Mouse (Mus musculus): ENCODE data around the gene Fli1. TPM values are rescaled to one million over a fixed set of nuclear protein-coding genes. Genes with fewer than 3 reads are reported as not detected.

Fli1 gene
- polyA plus RNA-seq, 1 experiment from 2014 or later = 6.0 TPM

DNA sequence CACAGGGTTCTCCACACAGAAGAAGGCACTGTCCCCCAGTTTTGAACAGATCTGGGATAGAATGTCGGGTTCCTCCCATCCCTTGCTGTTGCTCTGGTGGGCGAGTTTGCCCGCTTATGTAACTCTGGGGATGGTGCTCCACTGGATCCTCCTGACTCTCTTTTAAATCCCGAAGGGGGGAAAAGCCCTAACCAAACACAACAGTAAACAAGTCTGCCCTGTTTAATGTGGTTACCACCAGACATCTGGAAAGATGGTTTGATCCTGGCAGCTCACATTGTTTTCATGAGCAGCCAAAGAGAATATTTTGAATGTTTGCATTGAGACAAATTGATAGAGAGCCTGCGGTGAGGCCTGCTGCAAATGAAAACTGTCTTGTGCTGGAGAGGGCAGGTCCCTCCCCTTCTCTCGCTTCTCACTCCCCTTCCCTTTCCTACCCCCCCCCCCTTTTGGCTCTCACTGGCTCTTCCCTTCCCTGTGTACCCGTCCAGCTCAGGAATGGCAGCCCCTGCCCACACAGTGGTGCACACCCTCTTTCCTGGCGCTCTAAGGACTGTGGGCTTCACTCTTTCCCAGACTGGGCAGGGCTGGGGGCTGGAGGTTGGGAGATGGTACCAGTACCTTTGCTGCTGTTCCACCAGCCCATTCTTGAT, 1.4 kb upstream of the Fli1 start:
- no peaks in the 10 kb centered on the region for H3K36me3 ChIP-seq (ENCODE audit: control insufficient read depth, insufficient read depth, low read length)
- H3K27ac ChIP-seq (ENCODE audit: low read length) = no peak overlapping the region
- no peak overlapping the region for H3K9ac ChIP-seq (ENCODE audit: low read depth, low read length)
- H3K4me3 ChIP-seq (ENCODE audit: low read depth, low read length) = no peak overlapping the region
- no peak overlapping the region for H3K4me2 ChIP-seq (ENCODE audit: low read length)
- H3K9me3 ChIP-seq (replicated peaks; ENCODE audit: control insufficient read depth, low read length, poor library complexity, severe bottlenecking) = no peaks in the 10 kb centered on the region
- WGBS = 7% methylated on average over 8 of the region's 8 CpGs
- ATAC-seq = no peak
- peaks cover 37% of the 10 kb centered on the region for H3K4me1 ChIP-seq (ENCODE audit: control insufficient read depth, insufficient read depth, low read length)
- H3K27me3 ChIP-seq (ENCODE audit: control insufficient read depth, insufficient read depth, low read depth, low read length) = peaks cover 54% of the 10 kb centered on the region

DNA sequence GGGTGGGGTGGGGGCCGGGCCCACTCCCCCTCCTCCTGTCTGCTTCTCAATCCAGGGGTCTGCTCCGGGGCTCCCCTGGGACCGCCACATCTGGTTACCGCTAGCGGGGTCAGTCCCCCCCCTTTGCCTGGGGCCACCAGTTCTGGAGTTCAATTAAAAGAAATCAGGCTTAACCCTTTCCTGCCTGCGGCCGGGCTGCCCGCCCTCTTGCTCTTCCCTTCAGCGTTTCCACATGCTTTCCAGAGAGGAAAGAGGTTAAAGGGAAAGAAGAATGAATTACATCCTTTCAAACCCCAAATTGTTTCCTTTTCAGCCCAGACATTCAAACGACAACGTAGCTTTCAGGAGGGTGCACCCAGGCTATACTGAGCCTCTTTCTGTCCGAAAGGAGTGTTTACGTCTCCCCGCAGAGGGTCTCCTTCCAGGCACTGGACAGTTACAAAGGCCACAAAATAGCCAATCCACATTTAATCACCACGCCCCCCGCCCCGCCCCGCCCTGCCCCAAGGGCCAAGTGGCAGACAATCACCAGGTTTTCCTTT, 450 bp upstream of the Fli1 start:
- Histone ChIP-seq H3K4me2 (ENCODE audit: low read length) (peak overlapping the region; percentile 46), H3K9me3 (replicated peaks; ENCODE audit: control insufficient read depth, low read length, poor library complexity, severe bottlenecking) (no peaks in the 10 kb centered on the region), H3K9ac (ENCODE audit: low read depth, low read length) (0 out of 2 replicates have a peak overlapping the region, but pooled peaks have one; percentile 21), H3K36me3 (ENCODE audit: control insufficient read depth, insufficient read depth, low read length) (no peaks in the 10 kb centered on the region), H3K4me1 (ENCODE audit: control insufficient read depth, insufficient read depth, low read length) (peaks cover 37% of the 10 kb centered on the region), H3K27ac (ENCODE audit: low read length) (no peak overlapping the region), H3K27me3 (ENCODE audit: control insufficient read depth, insufficient read depth, low read depth, low read length) (peaks cover 50% of the 10 kb centered on the region), H3K4me3 (ENCODE audit: low read depth, low read length) (peak overlapping the region; percentile 24)
- WGBS = 0% methylated on average over 17 of the region's 18 CpGs
- ATAC-seq = no peak

DNA sequence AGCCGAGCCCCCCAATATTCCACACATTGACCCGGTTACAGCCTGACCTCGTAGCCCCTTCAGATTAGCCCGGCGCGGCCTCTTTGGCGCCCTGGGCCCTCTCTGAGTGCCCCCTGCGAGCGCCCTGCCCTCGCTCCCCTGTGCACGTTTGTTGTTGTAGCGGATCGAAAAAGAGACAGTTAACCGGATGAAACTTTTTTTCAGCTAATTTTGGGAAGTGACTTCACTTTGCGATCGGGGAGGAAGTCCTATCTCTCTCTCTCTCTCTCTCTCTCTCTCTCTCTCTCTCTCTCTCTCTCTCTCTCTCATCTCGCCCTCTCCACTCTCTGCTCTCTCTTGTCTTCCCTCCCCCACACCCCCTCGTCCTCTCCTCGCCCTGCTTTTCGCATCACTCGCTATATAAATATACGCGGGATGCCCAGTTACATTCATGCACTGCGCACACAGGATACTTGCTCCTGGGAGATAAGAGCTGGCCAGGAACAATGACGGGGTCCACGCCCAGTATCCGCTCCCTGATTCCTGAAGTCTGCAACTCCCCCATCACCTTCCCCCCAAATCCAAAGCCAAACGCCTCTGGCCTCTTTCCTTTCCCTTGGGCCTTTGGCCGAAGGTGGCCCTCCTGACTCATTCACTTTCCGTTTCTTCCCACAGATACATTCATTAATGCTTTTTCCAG, 1.3 kb downstream of the Fli1 start:
- Histone ChIP-seq H3K4me2 (ENCODE audit: low read length) (peak overlapping the region; percentile 99), H3K4me3 (ENCODE audit: low read depth, low read length) (peak overlapping the region; percentile 49), H3K27me3 (ENCODE audit: control insufficient read depth, insufficient read depth, low read depth, low read length) (peaks cover 37% of the 10 kb centered on the region), H3K36me3 (ENCODE audit: control insufficient read depth, insufficient read depth, low read length) (no peaks in the 10 kb centered on the region), H3K9ac (ENCODE audit: low read depth, low read length) (peak overlapping the region; percentile 68), H3K9me3 (replicated peaks; ENCODE audit: control insufficient read depth, low read length, poor library complexity, severe bottlenecking) (no peaks in the 10 kb centered on the region), H3K27ac (ENCODE audit: low read length) (peak overlapping the region; percentile 44; the same call in 1 of the 2 replicates), H3K4me1 (ENCODE audit: control insufficient read depth, insufficient read depth, low read length) (peaks cover 37% of the 10 kb centered on the region)
- WGBS = 0% methylated on average over 30 of the region's 30 CpGs
- peak; percentile 8; the same call in 1 of the 2 replicates for ATAC-seq

DNA sequence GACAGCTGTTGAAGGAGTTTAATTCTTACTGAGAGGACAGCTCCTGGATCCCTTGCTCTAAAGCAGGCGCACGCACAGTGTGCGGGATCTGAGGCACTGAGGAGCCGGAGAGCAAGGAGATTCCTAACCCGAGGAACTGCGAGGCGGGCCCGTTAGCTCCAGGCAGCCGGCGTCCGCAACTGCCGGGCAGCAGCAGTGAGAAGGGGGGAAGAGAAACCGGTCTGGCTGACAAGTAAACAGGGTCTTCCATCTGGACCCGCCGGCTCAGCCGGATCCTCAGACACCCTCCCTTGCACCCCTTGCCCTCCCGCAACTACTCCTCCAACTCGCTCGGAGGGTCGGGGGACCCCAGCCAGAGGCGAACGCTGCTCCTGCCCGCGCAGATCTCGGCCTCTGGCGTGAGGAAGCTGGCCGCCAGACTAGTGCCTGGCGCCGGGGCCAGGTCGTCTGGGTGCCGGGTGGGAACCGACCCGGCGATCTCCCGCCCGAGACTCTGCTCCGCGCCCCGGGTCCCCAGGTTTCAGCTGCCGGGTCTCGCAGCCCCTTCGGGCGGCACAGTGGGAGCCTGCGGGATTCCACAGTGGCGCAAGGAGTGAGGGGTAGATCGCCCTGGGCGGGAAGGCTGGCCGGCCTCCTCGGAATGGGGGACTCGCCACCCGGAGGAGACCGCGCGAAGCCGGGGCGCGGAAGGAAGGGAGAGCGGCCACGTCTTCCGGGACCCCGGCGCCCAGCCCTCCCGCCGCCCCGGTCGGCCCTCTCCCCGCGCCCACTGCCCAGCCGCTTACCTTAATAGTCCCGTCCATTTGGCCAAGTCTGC, 2.0 kb downstream of the Fli1 start:
- no peaks in the 10 kb centered on the region for H3K9me3 ChIP-seq (replicated peaks; ENCODE audit: control insufficient read depth, low read length, poor library complexity, severe bottlenecking)
- no peaks in the 10 kb centered on the region for H3K36me3 ChIP-seq (ENCODE audit: control insufficient read depth, insufficient read depth, low read length)
- peaks cover 37% of the 10 kb centered on the region for H3K4me1 ChIP-seq (ENCODE audit: control insufficient read depth, insufficient read depth, low read length)
- H3K27me3 ChIP-seq (ENCODE audit: control insufficient read depth, insufficient read depth, low read depth, low read length) = peaks cover 29% of the 10 kb centered on the region
- peak overlapping the region; percentile 68 for H3K9ac ChIP-seq (ENCODE audit: low read depth, low read length)
- under 1% methylated on average over 55 of the region's 70 CpGs for WGBS
- peak; percentile 63 for ATAC-seq
- H3K4me3 ChIP-seq (ENCODE audit: low read depth, low read length) = peak overlapping the region; percentile 49
- peak overlapping the region; percentile 44; the same call in 1 of the 2 replicates for H3K27ac ChIP-seq (ENCODE audit: low read length)
- H3K4me2 ChIP-seq (ENCODE audit: low read length) = peak overlapping the region; percentile 99

DNA sequence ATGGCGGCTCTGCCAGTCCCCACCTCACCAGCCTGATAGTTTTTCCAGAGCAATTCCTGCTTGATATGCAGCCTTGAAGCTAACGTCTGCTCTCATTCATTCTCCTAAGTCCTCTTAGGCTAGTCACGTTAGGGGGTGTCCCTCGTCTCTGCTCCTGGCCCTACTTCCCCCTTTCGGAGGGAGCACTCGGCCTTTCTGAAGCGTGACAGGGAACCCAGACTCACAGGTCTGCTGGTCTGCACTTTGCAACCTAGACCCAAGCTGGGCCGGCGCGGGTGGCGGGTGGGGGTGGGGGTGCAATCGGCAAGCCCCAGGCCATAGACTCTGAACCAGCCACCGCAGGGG, 2.6 kb downstream of the Fli1 start:
- Histone ChIP-seq H3K9me3 (replicated peaks; ENCODE audit: control insufficient read depth, low read length, poor library complexity, severe bottlenecking) (no peaks in the 10 kb centered on the region), H3K9ac (ENCODE audit: low read depth, low read length) (peak overlapping the region; percentile 68), H3K4me2 (ENCODE audit: low read length) (peak overlapping the region; percentile 99), H3K4me1 (ENCODE audit: control insufficient read depth, insufficient read depth, low read length) (peaks cover 32% of the 10 kb centered on the region), H3K27ac (ENCODE audit: low read length) (peak overlapping the region; percentile 44; the same call in 1 of the 2 replicates), H3K4me3 (ENCODE audit: low read depth, low read length) (peak overlapping the region; percentile 49), H3K27me3 (ENCODE audit: control insufficient read depth, insufficient read depth, low read depth, low read length) (peaks cover 25% of the 10 kb centered on the region), H3K36me3 (ENCODE audit: control insufficient read depth, insufficient read depth, low read length) (no peaks in the 10 kb centered on the region)
- ATAC-seq = peak; percentile 18
- WGBS = 1% methylated on average over 13 of the region's 13 CpGs

DNA sequence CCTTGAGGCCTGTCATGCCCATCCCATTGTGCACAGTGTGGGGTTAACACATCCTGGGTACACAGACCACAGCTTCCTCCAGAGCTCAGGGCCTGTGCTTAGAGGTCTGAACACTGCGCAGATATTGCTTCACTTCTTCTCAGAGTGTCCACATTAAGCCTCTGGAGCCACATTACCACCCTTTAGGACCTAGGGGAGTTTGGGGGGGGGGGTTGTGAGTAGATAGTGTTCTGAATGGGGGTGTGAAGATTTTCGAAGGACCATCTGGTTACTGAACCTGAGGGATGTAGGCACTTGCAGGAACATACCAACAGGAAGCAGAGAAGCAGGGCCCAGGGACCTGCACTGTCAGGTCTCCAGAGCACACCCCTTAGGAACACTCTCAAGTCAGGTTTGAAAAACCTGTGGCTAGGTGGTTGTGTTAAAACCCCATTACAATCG, 3.3 kb downstream of the Fli1 start:
- Histone ChIP-seq H3K4me3 (ENCODE audit: low read depth, low read length) (no peak overlapping the region), H3K36me3 (ENCODE audit: control insufficient read depth, insufficient read depth, low read length) (no peaks in the 10 kb centered on the region), H3K27me3 (ENCODE audit: control insufficient read depth, insufficient read depth, low read depth, low read length) (peaks cover 24% of the 10 kb centered on the region), H3K27ac (ENCODE audit: low read length) (no peak overlapping the region), H3K9me3 (replicated peaks; ENCODE audit: control insufficient read depth, low read length, poor library complexity, severe bottlenecking) (no peaks in the 10 kb centered on the region), H3K4me2 (ENCODE audit: low read length) (no peak overlapping the region), H3K9ac (ENCODE audit: low read depth, low read length) (no peak overlapping the region), H3K4me1 (ENCODE audit: control insufficient read depth, insufficient read depth, low read length) (peaks cover 28% of the 10 kb centered on the region)
- WGBS = 56% methylated on average over 3 of the region's 3 CpGs
- no peak for ATAC-seq

DNA sequence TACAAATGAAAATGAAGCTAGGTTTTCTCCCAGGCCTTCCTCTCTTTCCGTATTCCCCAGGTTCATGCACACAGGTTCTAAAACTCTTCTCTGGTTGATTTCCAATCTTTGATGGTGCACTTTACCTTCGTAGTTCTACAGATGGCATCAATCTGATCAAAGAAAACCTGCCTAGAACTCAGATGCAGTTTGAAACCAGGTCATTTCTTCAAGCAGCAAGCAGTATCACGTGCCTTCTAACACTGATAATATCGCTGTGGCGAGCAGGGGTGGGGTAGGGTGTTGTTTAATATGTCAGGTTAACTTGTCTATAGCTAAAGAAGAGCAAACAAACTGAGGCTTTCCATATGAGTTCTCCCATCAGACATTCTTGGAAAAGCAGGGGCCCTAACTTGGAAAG, 4.5 kb downstream of the Fli1 start:
- 89% methylated on average over 5 of the region's 5 CpGs for WGBS
- Histone ChIP-seq H3K36me3 (ENCODE audit: control insufficient read depth, insufficient read depth, low read length) (no peaks in the 10 kb centered on the region), H3K4me1 (ENCODE audit: control insufficient read depth, insufficient read depth, low read length) (peaks cover 25% of the 10 kb centered on the region), H3K4me3 (ENCODE audit: low read depth, low read length) (no peak overlapping the region), H3K9ac (ENCODE audit: low read depth, low read length) (no peak overlapping the region), H3K9me3 (replicated peaks; ENCODE audit: control insufficient read depth, low read length, poor library complexity, severe bottlenecking) (no peaks in the 10 kb centered on the region), H3K4me2 (ENCODE audit: low read length) (no peak overlapping the region), H3K27me3 (ENCODE audit: control insufficient read depth, insufficient read depth, low read depth, low read length) (peaks cover 13% of the 10 kb centered on the region), H3K27ac (ENCODE audit: low read length) (no peak overlapping the region)
- ATAC-seq = no peak

DNA sequence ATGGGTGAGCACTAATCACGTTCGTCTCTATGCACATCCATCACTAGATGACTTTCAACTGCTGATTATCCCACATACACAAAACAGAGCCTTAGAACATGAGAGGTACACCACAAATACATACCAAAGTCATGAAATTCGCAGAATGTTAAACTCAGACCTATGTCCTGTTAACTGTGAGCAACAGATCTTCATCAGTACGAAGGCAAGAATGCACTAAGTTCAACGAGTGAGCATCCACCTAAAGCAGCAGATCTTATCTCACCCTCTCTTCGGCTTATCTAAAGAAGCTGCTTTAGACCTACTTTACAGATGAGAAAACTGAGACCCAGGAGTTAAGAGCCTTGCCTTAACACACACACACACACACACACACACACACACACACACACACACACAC, 5.0 kb downstream of the Fli1 start:
- no peak overlapping the region for H3K27ac ChIP-seq (ENCODE audit: low read length)
- peaks cover 21% of the 10 kb centered on the region for H3K4me1 ChIP-seq (ENCODE audit: control insufficient read depth, insufficient read depth, low read length)
- 89% methylated on average over 6 of the region's 6 CpGs for WGBS
- no peaks in the 10 kb centered on the region for H3K9me3 ChIP-seq (replicated peaks; ENCODE audit: control insufficient read depth, low read length, poor library complexity, severe bottlenecking)
- H3K36me3 ChIP-seq (ENCODE audit: control insufficient read depth, insufficient read depth, low read length) = no peaks in the 10 kb centered on the region
- no peak for ATAC-seq
- no peak overlapping the region for H3K4me3 ChIP-seq (ENCODE audit: low read depth, low read length)
- H3K27me3 ChIP-seq (ENCODE audit: control insufficient read depth, insufficient read depth, low read depth, low read length) = peaks cover 10% of the 10 kb centered on the region
- H3K9ac ChIP-seq (ENCODE audit: low read depth, low read length) = no peak overlapping the region
- no peak overlapping the region for H3K4me2 ChIP-seq (ENCODE audit: low read length)

All from midbrain, embryonic 16.5 days (tissue).